Mouse (Mus musculus): ENCODE data around the gene Ubqln4. TPM values are rescaled to one million over a fixed set of nuclear protein-coding genes. Genes with fewer than 3 reads are reported as not detected.

The Ubqln4 gene
- 46.5 and 47.9 TPM in 2 replicates for polyA plus RNA-seq (2016; fragmentation: Nextera tagmentation; extraction: Ambion mirVana)

- peak within 1 kb of the TSS; percentile 91 for H3K4me2 ChIP-seq
- H3K9me3 ChIP-seq (replicated peaks) = no peaks in the 10 kb centered on the region
- WGBS = under 1% methylated on average over 29 of the region's 37 CpGs
- peak within 1 kb of the TSS; percentile 84 for H3K4me3 ChIP-seq
- H3K27ac ChIP-seq (ENCODE audit: poor library complexity, severe bottlenecking) = peak within 1 kb of the TSS; percentile 96
- ATAC-seq (ENCODE audit: insufficient number of reproducible peaks, low FRiP score) = peak; percentile 90
- H3K4me1 ChIP-seq (replicated peaks) = peaks cover 27% of the 10 kb centered on the region
- peaks cover 29% of the 10 kb centered on the region for H3K36me3 ChIP-seq
- peak within 1 kb of the TSS; percentile 89 for H3K9ac ChIP-seq
- no peaks in the 10 kb centered on the region for H3K27me3 ChIP-seq (replicated peaks)
Observed at GRCm38 (mm10) chr3:88553525-88553879, at the start of gene Ubqln4. Gene Ubqln4, plus strand, starts transcription at chr3:88553758.

DNA sequence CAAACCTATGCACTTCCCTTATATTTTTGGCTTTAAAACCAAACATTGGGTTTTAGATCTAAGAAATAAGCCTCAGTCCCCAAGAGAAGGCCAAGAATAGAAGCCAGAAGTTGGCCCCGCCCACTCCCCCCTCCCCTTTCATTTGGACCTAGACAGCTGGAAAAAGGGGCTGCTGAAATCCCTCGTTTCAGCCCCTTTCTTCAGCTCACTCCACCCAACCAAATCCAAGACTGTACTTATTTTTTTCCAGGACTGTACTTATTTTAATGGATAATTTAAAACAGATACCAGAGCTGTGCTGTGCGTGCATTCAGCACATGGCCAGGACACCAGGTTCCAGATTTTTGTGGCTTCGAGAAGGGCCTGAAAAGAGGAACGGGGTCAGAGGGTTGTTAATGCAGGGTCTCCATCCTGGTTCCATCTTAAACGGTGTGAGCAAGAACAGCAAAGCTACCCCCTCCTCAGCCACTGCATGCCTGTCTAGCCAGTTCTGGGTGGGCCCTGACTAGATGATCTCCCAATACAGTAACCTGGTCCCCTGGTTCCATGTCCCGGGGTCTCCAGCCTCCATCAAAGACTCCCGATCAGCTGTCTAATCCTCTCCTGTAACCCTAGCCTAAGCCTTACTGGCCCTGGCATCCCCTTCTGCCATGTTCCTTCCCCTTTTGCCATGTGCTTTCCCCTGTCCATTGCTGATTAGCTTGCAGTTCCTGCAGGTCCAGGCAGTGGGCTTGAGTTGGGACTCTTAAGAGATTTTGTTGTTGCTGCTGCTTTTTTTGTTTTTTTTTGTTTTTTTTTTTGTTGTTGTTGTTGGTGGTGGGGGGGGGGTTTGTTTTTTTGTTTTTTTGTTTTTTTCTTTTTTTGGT, 49.4 kb upstream of the Ubqln4 start:
- ATAC-seq (ENCODE audit: insufficient number of reproducible peaks, low FRiP score) = no peak
- no peak overlapping the region for H3K4me2 ChIP-seq
- H3K27me3 ChIP-seq (replicated peaks) = no peaks in the 10 kb centered on the region
- 42% methylated on average over 8 of the region's 8 CpGs for WGBS
- H3K4me1 ChIP-seq (replicated peaks) = peaks cover 41% of the 10 kb centered on the region
- H3K9me3 ChIP-seq (replicated peaks) = no peaks in the 10 kb centered on the region
- H3K27ac ChIP-seq (ENCODE audit: poor library complexity, severe bottlenecking) = peak overlapping the region; percentile 79; the same call in 1 of the 2 replicates
- H3K9ac ChIP-seq = no peak overlapping the region
- H3K4me3 ChIP-seq = no peak overlapping the region
- no peaks in the 10 kb centered on the region for H3K36me3 ChIP-seq

- H3K4me1 ChIP-seq (replicated peaks) = peaks cover 46% of the 10 kb centered on the region
- no peaks in the 10 kb centered on the region for H3K36me3 ChIP-seq
- no peak overlapping the region for H3K4me3 ChIP-seq
- 72% methylated on average over 6 of the region's 6 CpGs for WGBS
- no peak for ATAC-seq (ENCODE audit: insufficient number of reproducible peaks, low FRiP score)
- no peak overlapping the region for H3K4me2 ChIP-seq
- no peaks in the 10 kb centered on the region for H3K9me3 ChIP-seq (replicated peaks)
- H3K9ac ChIP-seq = no peak overlapping the region
- H3K27me3 ChIP-seq (replicated peaks) = no peaks in the 10 kb centered on the region
- H3K27ac ChIP-seq (ENCODE audit: poor library complexity, severe bottlenecking) = no peak overlapping the region
Observed at GRCm38 (mm10) chr3:88505081-88505480, 48.5 kb upstream of the Ubqln4 start.

- Histone ChIP-seq H3K9me3 (replicated peaks) (no peaks in the 10 kb centered on the region), H3K4me1 (replicated peaks) (peaks cover 46% of the 10 kb centered on the region), H3K9ac (no peak overlapping the region), H3K4me2 (no peak overlapping the region), H3K27ac (ENCODE audit: poor library complexity, severe bottlenecking) (no peak overlapping the region), H3K36me3 (no peaks in the 10 kb centered on the region), H3K27me3 (replicated peaks) (no peaks in the 10 kb centered on the region), H3K4me3 (no peak overlapping the region)
- no peak for ATAC-seq (ENCODE audit: insufficient number of reproducible peaks, low FRiP score)
- WGBS = 56% methylated on average over 7 of the region's 7 CpGs
Observed at GRCm38 (mm10) chr3:88505765-88506164, 47.8 kb upstream of the Ubqln4 start.

GRCm38 (mm10) chr3:88509250-88509649, 44.3 kb upstream of the Ubqln4 start:
- H3K9me3 ChIP-seq (replicated peaks) = no peaks in the 10 kb centered on the region
- peaks cover 49% of the 10 kb centered on the region for H3K4me1 ChIP-seq (replicated peaks)
- H3K9ac ChIP-seq = peak overlapping the region; percentile 71
- H3K4me2 ChIP-seq = peak overlapping the region; percentile 70
- no peak for ATAC-seq (ENCODE audit: insufficient number of reproducible peaks, low FRiP score)
- no peaks in the 10 kb centered on the region for H3K36me3 ChIP-seq
- H3K27me3 ChIP-seq (replicated peaks) = no peaks in the 10 kb centered on the region
- peak overlapping the region; percentile 88 for H3K27ac ChIP-seq (ENCODE audit: poor library complexity, severe bottlenecking)
- H3K4me3 ChIP-seq = peak overlapping the region; percentile 48
- 66% methylated on average over 3 of the region's 3 CpGs for WGBS

DNA sequence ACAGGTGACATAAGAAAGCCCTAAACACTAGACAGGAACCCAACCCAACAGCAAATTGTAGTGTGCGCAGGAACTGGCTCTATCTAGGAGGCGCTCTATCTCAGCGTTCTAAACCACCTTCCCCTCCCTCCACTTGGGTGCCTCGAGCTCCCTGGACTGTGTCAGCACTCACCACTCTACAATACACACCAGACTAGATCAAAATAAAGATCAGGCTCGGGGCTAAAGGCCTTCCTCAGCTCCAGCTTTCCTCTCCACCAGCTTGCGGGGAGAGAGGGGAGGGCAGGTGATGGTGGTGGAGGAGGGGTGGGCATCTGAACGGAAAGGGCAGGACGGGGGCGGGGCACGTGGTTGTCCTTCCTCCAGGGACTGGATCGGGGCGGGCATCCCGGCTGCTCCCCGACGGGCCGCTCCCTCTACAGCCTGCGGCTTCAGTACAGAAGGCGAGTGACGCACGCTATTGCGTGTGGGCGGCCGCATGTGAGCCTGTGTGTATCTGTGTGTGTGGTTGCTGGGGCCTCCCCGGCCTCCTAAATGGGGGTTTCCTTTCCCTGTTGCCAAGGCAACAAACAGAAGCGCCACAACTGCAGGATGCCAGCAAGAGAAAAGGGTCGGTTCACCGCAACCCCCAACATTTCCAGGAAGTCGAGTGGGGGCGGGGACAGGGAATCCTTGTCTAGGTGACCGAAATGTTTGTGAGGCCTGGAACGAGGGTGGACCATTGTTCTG, 43.7 kb upstream of the Ubqln4 start, which contains the start of gene Lmna:
TSS of gene Lmna (minus strand) at position 265 of the 729 bp plus-strand sequence.
- H3K27me3 ChIP-seq (replicated peaks) = no peaks in the 10 kb centered on the region
- H3K4me3 ChIP-seq = peak within 1 kb of the TSS; percentile 48
- WGBS = under 1% methylated on average over 31 of the region's 31 CpGs
- H3K4me1 ChIP-seq (replicated peaks) = peaks cover 49% of the 10 kb centered on the region
- no peaks in the 10 kb centered on the region for H3K36me3 ChIP-seq
- peak within 1 kb of the TSS; percentile 71 for H3K9ac ChIP-seq
- H3K4me2 ChIP-seq = peak within 1 kb of the TSS; percentile 70
- ATAC-seq (ENCODE audit: insufficient number of reproducible peaks, low FRiP score) = peak; percentile 96
- H3K27ac ChIP-seq (ENCODE audit: poor library complexity, severe bottlenecking) = peak within 1 kb of the TSS; percentile 88
- H3K9me3 ChIP-seq (replicated peaks) = no peaks in the 10 kb centered on the region

GRCm38 (mm10) chr3:88510421-88511289, 42.9 kb upstream of the Ubqln4 start:
- Histone ChIP-seq H3K27me3 (replicated peaks) (no peaks in the 10 kb centered on the region), H3K4me1 (replicated peaks) (peaks cover 49% of the 10 kb centered on the region), H3K36me3 (no peaks in the 10 kb centered on the region), H3K27ac (ENCODE audit: poor library complexity, severe bottlenecking) (peak overlapping the region; percentile 88), H3K4me3 (peak overlapping the region; percentile 48), H3K9me3 (replicated peaks) (no peaks in the 10 kb centered on the region), H3K9ac (peak overlapping the region; percentile 71), H3K4me2 (peak overlapping the region; percentile 70)
- ATAC-seq (ENCODE audit: insufficient number of reproducible peaks, low FRiP score) = no peak
- 52% methylated on average over 13 of the region's 13 CpGs for WGBS

GRCm38 (mm10) chr3:88511559-88511958, 42.0 kb upstream of the Ubqln4 start:
- ATAC-seq (ENCODE audit: insufficient number of reproducible peaks, low FRiP score) = no peak
- Histone ChIP-seq H3K27me3 (replicated peaks) (no peaks in the 10 kb centered on the region), H3K9ac (0 out of 2 replicates have a peak overlapping the region, but pooled peaks have one; percentile 17), H3K4me3 (no peak overlapping the region), H3K4me2 (no peak overlapping the region), H3K36me3 (no peaks in the 10 kb centered on the region), H3K4me1 (replicated peaks) (peaks cover 49% of the 10 kb centered on the region), H3K9me3 (replicated peaks) (no peaks in the 10 kb centered on the region), H3K27ac (ENCODE audit: poor library complexity, severe bottlenecking) (peak overlapping the region; percentile 56; the same call in 1 of the 2 replicates)
- 55% methylated on average over 4 of the region's 4 CpGs for WGBS

DNA sequence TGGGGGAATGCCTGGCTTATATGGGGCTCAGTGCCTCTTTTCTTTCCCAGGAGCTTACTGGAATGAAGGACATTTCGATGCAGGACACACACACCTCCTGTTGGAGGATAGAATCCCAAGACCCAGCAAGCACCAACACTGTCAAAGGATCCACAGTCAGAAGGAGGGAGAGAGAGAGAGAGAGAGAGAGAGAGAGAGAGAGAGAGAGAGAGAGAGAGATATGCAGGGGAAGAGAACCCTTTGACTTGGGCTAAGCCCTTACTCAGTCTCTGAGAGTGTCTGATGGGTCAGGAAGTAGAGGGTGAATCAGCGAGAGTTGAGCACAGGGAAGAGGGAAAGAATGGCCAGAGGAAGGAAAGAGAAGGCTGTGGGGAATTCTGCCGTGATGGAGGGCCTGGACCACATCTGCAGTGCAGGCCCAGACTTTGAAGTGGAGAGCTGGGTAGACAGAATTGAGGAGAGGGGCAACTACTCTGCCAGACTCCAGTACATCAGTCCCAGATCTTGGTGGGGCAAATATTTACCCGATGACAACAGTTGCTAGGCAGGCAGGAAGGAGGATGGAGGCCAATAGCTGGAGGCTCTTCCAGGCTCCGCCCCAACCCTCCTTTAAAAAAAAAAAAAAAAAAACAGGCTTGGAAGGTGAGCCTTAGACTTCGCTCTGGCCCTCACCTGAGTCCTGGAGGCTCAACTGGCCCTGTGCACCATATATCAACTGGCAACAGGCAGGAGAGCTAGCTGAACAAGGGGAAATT, 41.2 kb upstream of the Ubqln4 start:
- H3K4me3 ChIP-seq = no peak overlapping the region
- ATAC-seq (ENCODE audit: insufficient number of reproducible peaks, low FRiP score) = no peak
- H3K9me3 ChIP-seq (replicated peaks) = no peaks in the 10 kb centered on the region
- H3K27ac ChIP-seq (ENCODE audit: poor library complexity, severe bottlenecking) = peak overlapping the region; percentile 56; the same call in 1 of the 2 replicates
- WGBS = 42% methylated on average over 6 of the region's 6 CpGs
- H3K4me1 ChIP-seq (replicated peaks) = peaks cover 45% of the 10 kb centered on the region
- no peaks in the 10 kb centered on the region for H3K27me3 ChIP-seq (replicated peaks)
- H3K4me2 ChIP-seq = 0 out of 2 replicates have a peak overlapping the region, but pooled peaks have one; percentile 13
- 0 out of 2 replicates have a peak overlapping the region, but pooled peaks have one; percentile 20 for H3K9ac ChIP-seq
- H3K36me3 ChIP-seq = no peaks in the 10 kb centered on the region

Data from heart, embryonic 12.5 days (tissue).